Mouse (Mus musculus): ENCODE measurements at regions not wholly inside any gene's neighbourhood (a gene's known extent, or its start where the extent isn't known, plus 50 kb on each side); places are given as distances from the start of the nearest gene placed in this dataset.

GRCm38 (mm10) chr8:6708886-6709449 lies 1603.8 kb upstream of the Slc10a2 start:
- TF ChIP-seq CTCF (IDR thresholded peaks at IDR 0.05; ENCODE audit: control insufficient read depth, insufficient read depth, insufficient replicate concordance, low read depth, low read length) (no peak), POLR2A (IDR thresholded peaks at IDR 0.05; ENCODE audit: control insufficient read depth, low read depth, low read length) (no peak)
